Mouse (Mus musculus): ENCODE measurements around the gene Tacc3. TPM values are rescaled to one million over a fixed set of nuclear protein-coding genes. Genes with fewer than 3 reads are reported as not detected.

Tacc3 gene
- polyA plus RNA-seq, 1 experiment from 2014 or later, result 27.9 TPM

GRCm38 (mm10) chr5:33718460-33718859 is 60.5 kb downstream of the Tacc3 start:
- H3K36me3 ChIP-seq (replicated peaks), result no peaks in the 10 kb centered on the region
- H3K9ac ChIP-seq, result no peak overlapping the region
- H3K9me3 ChIP-seq, result no peaks in the 10 kb centered on the region
- ATAC-seq (replicated peaks), result no peak
- no peak overlapping the region for H3K4me2 ChIP-seq
- 54% methylated on average over 5 of the region's 5 CpGs for WGBS
- H3K27me3 ChIP-seq (replicated peaks), result peaks cover 26% of the 10 kb centered on the region
- peaks cover 24% of the 10 kb centered on the region for H3K4me1 ChIP-seq
- no peak overlapping the region for H3K27ac ChIP-seq
- H3K4me3 ChIP-seq, result no peak overlapping the region

- H3K27ac ChIP-seq, result no peak overlapping the region
- ATAC-seq (replicated peaks), result no peak
- H3K9ac ChIP-seq, result 0 out of 2 replicates have a peak overlapping the region, but pooled peaks have one; percentile 50
- no peaks in the 10 kb centered on the region for H3K36me3 ChIP-seq (replicated peaks)
- WGBS, result 9% methylated on average over 8 of the region's 8 CpGs
- H3K4me1 ChIP-seq, result peaks cover 34% of the 10 kb centered on the region
- peak overlapping the region; percentile 51 for H3K4me3 ChIP-seq
- peak overlapping the region; percentile 91 for H3K4me2 ChIP-seq
- H3K27me3 ChIP-seq (replicated peaks), result peaks cover 42% of the 10 kb centered on the region
- H3K9me3 ChIP-seq, result no peaks in the 10 kb centered on the region
Observed at GRCm38 (mm10) chr5:33720852-33721490, 63.0 kb downstream of the Tacc3 start.

- peak within 1 kb of the TSS; percentile 50 for H3K9ac ChIP-seq
Observed at GRCm38 (mm10) chr5:33721541-33722265, 63.8 kb downstream of the Tacc3 start, which contains the start of gene Fgfr3. Gene Fgfr3 (plus strand): TSS chr5:33721674.

GRCm38 (mm10) chr5:33722266-33723018 is 64.5 kb downstream of the Tacc3 start:
- peak overlapping the region; percentile 50 for H3K9ac ChIP-seq
- no peaks in the 10 kb centered on the region for H3K36me3 ChIP-seq (replicated peaks)
- peaks cover 34% of the 10 kb centered on the region for H3K4me1 ChIP-seq
- peaks cover 45% of the 10 kb centered on the region for H3K27me3 ChIP-seq (replicated peaks)
- peak overlapping the region; percentile 51 for H3K4me3 ChIP-seq
- peak overlapping the region; percentile 51 for H3K27ac ChIP-seq
- H3K4me2 ChIP-seq, result peak overlapping the region; percentile 91
- WGBS, result under 1% methylated on average over 53 of the region's 53 CpGs
- no peaks in the 10 kb centered on the region for H3K9me3 ChIP-seq
- ATAC-seq (replicated peaks), result peak; percentile 32

More at GRCm38 (mm10) chr5:33721541-33722265, 63.8 kb downstream of the Tacc3 start, which contains the start of gene Fgfr3:
- WGBS, result under 1% methylated on average over 72 of the region's 73 CpGs
- Histone ChIP-seq H3K27me3 (replicated peaks) (peaks cover 45% of the 10 kb centered on the region), H3K4me1 (peaks cover 34% of the 10 kb centered on the region), H3K4me2 (peak within 1 kb of the TSS; percentile 91), H3K9me3 (no peaks in the 10 kb centered on the region), H3K4me3 (peak within 1 kb of the TSS; percentile 51), H3K36me3 (replicated peaks) (no peaks in the 10 kb centered on the region), H3K27ac (0 out of 2 replicates have a peak within 1 kb of the TSS, but pooled peaks have one; percentile 51)
- peak; percentile 65 for ATAC-seq (replicated peaks)

GRCm38 (mm10) chr5:33723019-33723640 is 65.2 kb downstream of the Tacc3 start:
- H3K4me3 ChIP-seq, result peak overlapping the region; percentile 51
- peak overlapping the region; percentile 91 for H3K4me2 ChIP-seq
- under 1% methylated on average over 61 of the region's 61 CpGs for WGBS
- peak overlapping the region; percentile 50 for H3K9ac ChIP-seq
- H3K27me3 ChIP-seq (replicated peaks), result peaks cover 45% of the 10 kb centered on the region
- H3K27ac ChIP-seq, result no peak overlapping the region; the same call in none of the 2 replicates
- H3K9me3 ChIP-seq, result no peaks in the 10 kb centered on the region
- peaks cover 34% of the 10 kb centered on the region for H3K4me1 ChIP-seq
- ATAC-seq (replicated peaks), result peak; percentile 40
- no peaks in the 10 kb centered on the region for H3K36me3 ChIP-seq (replicated peaks)

- H3K4me2 ChIP-seq, result peak overlapping the region; percentile 91
- H3K4me1 ChIP-seq, result peaks cover 34% of the 10 kb centered on the region
- peak overlapping the region; percentile 51 for H3K4me3 ChIP-seq
- WGBS, result 4% methylated on average over 36 of the region's 36 CpGs
- H3K27me3 ChIP-seq (replicated peaks), result peaks cover 40% of the 10 kb centered on the region
- H3K9ac ChIP-seq, result peak overlapping the region; percentile 50
- H3K9me3 ChIP-seq, result no peaks in the 10 kb centered on the region
- H3K36me3 ChIP-seq (replicated peaks), result no peaks in the 10 kb centered on the region
- peak; percentile 43 for ATAC-seq (replicated peaks)
- H3K27ac ChIP-seq, result no peak overlapping the region; the same call in 1 of the 2 replicates
Observed at GRCm38 (mm10) chr5:33723641-33724465, 65.9 kb downstream of the Tacc3 start.

- H3K4me2 ChIP-seq, result peak overlapping the region; percentile 91
- no peaks in the 10 kb centered on the region for H3K36me3 ChIP-seq (replicated peaks)
- H3K4me1 ChIP-seq, result peaks cover 33% of the 10 kb centered on the region
- WGBS, result 79% methylated on average over 7 of the region's 7 CpGs
- no peak overlapping the region for H3K9ac ChIP-seq
- H3K27me3 ChIP-seq (replicated peaks), result peaks cover 30% of the 10 kb centered on the region
- H3K27ac ChIP-seq, result no peak overlapping the region
- ATAC-seq (replicated peaks), result no peak
- H3K9me3 ChIP-seq, result no peaks in the 10 kb centered on the region
- no peak overlapping the region for H3K4me3 ChIP-seq
Observed at GRCm38 (mm10) chr5:33726081-33726647, 68.2 kb downstream of the Tacc3 start.

GRCm38 (mm10) chr5:33726891-33727290 is 69.0 kb downstream of the Tacc3 start:
- Histone ChIP-seq H3K27ac (no peak overlapping the region), H3K27me3 (replicated peaks) (peaks cover 24% of the 10 kb centered on the region), H3K4me2 (no peak overlapping the region), H3K9ac (no peak overlapping the region), H3K9me3 (no peaks in the 10 kb centered on the region), H3K4me1 (peaks cover 25% of the 10 kb centered on the region), H3K36me3 (replicated peaks) (no peaks in the 10 kb centered on the region), H3K4me3 (no peak overlapping the region)
- no peak for ATAC-seq (replicated peaks)
- WGBS, result 58% methylated on average over 1 of the region's 1 CpGs

Other genes with a start within 250 kb of the Tacc3 start
- 0.33 TPM in 1 of 2 replicates, not detected in the other for gene Nkx1-1, start 224.2 kb upstream of the Tacc3 start, polyA plus RNA-seq (2015; fragmentation: Nextera tagmentation; extraction: Ambion mirVana)
- 31.2 and 31.5 TPM in 2 replicates for gene Fam53a, start 28.5 kb upstream of the Tacc3 start, polyA plus RNA-seq (2015; fragmentation: Nextera tagmentation; extraction: Ambion mirVana)
- 0.47 and 0.77 TPM in 2 replicates for gene Gm9903, start 28.2 kb upstream of the Tacc3 start, polyA plus RNA-seq (2015; fragmentation: Nextera tagmentation; extraction: Ambion mirVana)
- gene Slbp, start 5.6 kb upstream of the Tacc3 start, polyA plus RNA-seq (2015; fragmentation: Nextera tagmentation; extraction: Ambion mirVana), result 109 and 110 TPM in 2 replicates
- gene Tmem129, start 288 bp downstream of the Tacc3 start, polyA plus RNA-seq (2015; fragmentation: Nextera tagmentation; extraction: Ambion mirVana), result 31.1 and 32.0 TPM in 2 replicates
- 20.9 and 21.4 TPM in 2 replicates for gene Fgfr3, start 63.5 kb downstream of the Tacc3 start, polyA plus RNA-seq (2015; fragmentation: Nextera tagmentation; extraction: Ambion mirVana)
- gene Letm1, start 124.7 kb downstream of the Tacc3 start, polyA plus RNA-seq (2015; fragmentation: Nextera tagmentation; extraction: Ambion mirVana), result 75.4 and 75.9 TPM in 2 replicates
- 78.6 and 81.6 TPM in 2 replicates for gene Nsd2, start 162.6 kb downstream of the Tacc3 start, polyA plus RNA-seq (2015; fragmentation: Nextera tagmentation; extraction: Ambion mirVana)